In genomic region chr13:84060906-84061305, GRCm38 (mm10) we compare ENCODE assay signal across 13 mouse cellular contexts.
DNase-seq lines count a peak whose midpoint lies in the region; ATAC-seq lines count a peak whose summit lies in the region.
"Had no signal": no experiment of that assay in that cellular context is flagged by ENCODE, and none has a peak within 500 bp of the region (broad histone marks: within the 10 kb centered on the region; RNA-seq: fewer than 3 reads in every experiment).

No protein-coding gene starts in this region.

- no peaks in the 10 kb centered on the region for H3K9me3 ChIP-seq in forebrain, embryonic 10.5 days
- H3K9me3 ChIP-seq in forebrain, embryonic 16.5 days (ENCODE audit: control insufficient read depth, low read length) = no peaks in the 10 kb centered on the region
- H3K9me3 ChIP-seq in midbrain, embryonic 10.5 days (replicated peaks) = no peaks in the 10 kb centered on the region
- H3K9me3 ChIP-seq in neural tube, embryonic 14.5 days (ENCODE audit: control insufficient read depth, low read length) = no peaks in the 10 kb centered on the region
- H3K9me3 ChIP-seq: embryonic facial prominence, embryonic 15.5 days; G1E; limb, embryonic 10.5 days had no signal

- H3K4me3 ChIP-seq in forebrain, embryonic 10.5 days = no peak overlapping the region
- peak overlapping the region; percentile 22; the same call in 1 of the 2 replicates for H3K4me3 ChIP-seq in forebrain, embryonic 16.5 days (replicated peaks; ENCODE audit: low read length)
- no peak overlapping the region for H3K4me3 ChIP-seq in midbrain, embryonic 10.5 days
- H3K4me3 ChIP-seq in neural tube, embryonic 14.5 days (ENCODE audit: low read depth, low read length) = peak overlapping the region; percentile 22
- H3K4me3 ChIP-seq: embryonic facial prominence, embryonic 15.5 days; limb, embryonic 10.5 days had no signal

- no peaks in the 10 kb centered on the region for H3K27me3 ChIP-seq in forebrain, embryonic 10.5 days (ENCODE audit: poor library complexity, severe bottlenecking)
- H3K27me3 ChIP-seq in forebrain, embryonic 16.5 days (replicated peaks; ENCODE audit: control insufficient read depth, insufficient read depth, low read length) = no peaks in the 10 kb centered on the region
- no peaks in the 10 kb centered on the region for H3K27me3 ChIP-seq in midbrain, embryonic 10.5 days (ENCODE audit: low read depth, poor library complexity, severe bottlenecking)
- H3K27me3 ChIP-seq in neural tube, embryonic 14.5 days (ENCODE audit: control insufficient read depth, insufficient read depth, low read length) = no peaks in the 10 kb centered on the region
- H3K27me3 ChIP-seq: embryonic facial prominence, embryonic 15.5 days had no signal

- H3K9ac ChIP-seq in forebrain, embryonic 16.5 days (replicated peaks; ENCODE audit: low read depth, low read length) = peak overlapping the region; percentile 69
- H3K9ac ChIP-seq in neural tube, embryonic 14.5 days (replicated peaks; ENCODE audit: low read depth, low read length) = peak overlapping the region; percentile 64
- H3K9ac ChIP-seq: embryonic facial prominence, embryonic 15.5 days; liver, embryonic 14.5 days had no signal

- H3K36me3 ChIP-seq in forebrain, embryonic 10.5 days (replicated peaks) = no peaks in the 10 kb centered on the region
- no peaks in the 10 kb centered on the region for H3K36me3 ChIP-seq in forebrain, embryonic 16.5 days (ENCODE audit: control insufficient read depth, insufficient read depth)
- H3K36me3 ChIP-seq in midbrain, embryonic 10.5 days = no peaks in the 10 kb centered on the region
- H3K36me3 ChIP-seq in neural tube, embryonic 14.5 days (ENCODE audit: control insufficient read depth, insufficient read depth, low read length) = no peaks in the 10 kb centered on the region
- H3K36me3 ChIP-seq: embryonic facial prominence, embryonic 15.5 days; G1E; limb, embryonic 10.5 days had no signal

- H3K4me1 ChIP-seq in forebrain, embryonic 10.5 days = peaks cover 98% of the 10 kb centered on the region
- H3K4me1 ChIP-seq in forebrain, embryonic 16.5 days (replicated peaks; ENCODE audit: control insufficient read depth, insufficient read depth, low read length) = peaks cover 37% of the 10 kb centered on the region
- peaks cover 99% of the 10 kb centered on the region for H3K4me1 ChIP-seq in midbrain, embryonic 10.5 days
- H3K4me1 ChIP-seq in neural tube, embryonic 14.5 days (ENCODE audit: control insufficient read depth, insufficient read depth, low read length) = peaks cover 27% of the 10 kb centered on the region
- H3K4me1 ChIP-seq: embryonic facial prominence, embryonic 15.5 days had no signal

- no peak for ATAC-seq in forebrain, embryonic 16.5 days
- ATAC-seq in neural tube, embryonic 14.5 days (ENCODE audit: low read depth) = no peak

- peak overlapping the region; percentile 52 for H3K4me2 ChIP-seq in forebrain, embryonic 16.5 days (ENCODE audit: low read length)
- peak overlapping the region; percentile 57 for H3K4me2 ChIP-seq in neural tube, embryonic 14.5 days (ENCODE audit: low read depth, low read length)
- H3K4me2 ChIP-seq: embryonic facial prominence, embryonic 15.5 days had no signal

- WGBS in forebrain, embryonic 10.5 days = 80% methylated on average over 3 of the region's 3 CpGs
- 18% methylated on average over 3 of the region's 3 CpGs for WGBS in forebrain, embryonic 16.5 days
- 73% methylated on average over 3 of the region's 3 CpGs for WGBS in midbrain, embryonic 10.5 days
- 24% methylated on average over 3 of the region's 3 CpGs for WGBS in neural tube, embryonic 14.5 days

- DNase-seq in forebrain, embryonic 10.5 days (ENCODE audit: extremely low spot score, low spot score) = no peak
- no peak for DNase-seq in midbrain, embryonic 10.5 days (ENCODE audit: low spot score)
- no peak for DNase-seq in right cerebral cortex, adult 2 months (ENCODE audit: low spot score in 2 of 2)
- no peak for DNase-seq in frontal cortex, adult 2 months (ENCODE audit: extremely low spot score in 1 of 2, low spot score in 1 of 2)
- DNase-seq in c-Kit-positive CD71-positive TER-119-positive erythroid progenitor cells, embryonic 14.5 days (ENCODE audit: low spot score) = no peak
- DNase-seq: kidney, postnatal 10 days; lung, postnatal 14 days had no signal

- H3K27ac ChIP-seq in forebrain, embryonic 10.5 days = peak overlapping the region; percentile 91
- H3K27ac ChIP-seq in forebrain, embryonic 16.5 days (ENCODE audit: low read length) = peak overlapping the region; percentile 95
- peak overlapping the region; percentile 88 for H3K27ac ChIP-seq in midbrain, embryonic 10.5 days (replicated peaks)
- H3K27ac ChIP-seq in neural tube, embryonic 14.5 days (ENCODE audit: low read depth, low read length) = peak overlapping the region; percentile 98
- H3K27ac ChIP-seq: embryonic facial prominence, embryonic 15.5 days; limb, embryonic 10.5 days; liver, embryonic 14.5 days had no signal

Comparison
In these comparisons a context has a peak if more than half of its experiments do, and no peak if none do; other contexts are left out.
1. H3K4me3 ChIP-seq: peak in forebrain, embryonic 16.5 days (single experiment) and neural tube, embryonic 14.5 days (single experiment); none in forebrain, embryonic 10.5 days (single experiment) and midbrain, embryonic 10.5 days (single experiment).
2. Peak in every context shown above with its lines, with median percentiles within 50 percentile points of each other: H3K27ac ChIP-seq.